Mouse (Mus musculus) gastrocnemius, postnatal 25 days (tissue): Measurements from ENCODE around the gene Emilin1. TPM values are rescaled to one million over a fixed set of nuclear protein-coding genes. Genes with fewer than 3 reads are reported as not detected.

Experiments used
- DNase-seq: peaks from one replicate; pipeline ENCODE4 v3.0.0; 2022
- total RNA-seq, 2 experiments: library from RNA; stranded (reverse); gene quantifications; 1 replicate in 1 of 2; 2 replicates in 1 of 2; pipeline ENCODE4 v1.2.3; 2021

The Emilin1 gene
- total RNA-seq, 2 experiments from 2014 or later, result 9.3 to 10.9 TPM

DNA sequence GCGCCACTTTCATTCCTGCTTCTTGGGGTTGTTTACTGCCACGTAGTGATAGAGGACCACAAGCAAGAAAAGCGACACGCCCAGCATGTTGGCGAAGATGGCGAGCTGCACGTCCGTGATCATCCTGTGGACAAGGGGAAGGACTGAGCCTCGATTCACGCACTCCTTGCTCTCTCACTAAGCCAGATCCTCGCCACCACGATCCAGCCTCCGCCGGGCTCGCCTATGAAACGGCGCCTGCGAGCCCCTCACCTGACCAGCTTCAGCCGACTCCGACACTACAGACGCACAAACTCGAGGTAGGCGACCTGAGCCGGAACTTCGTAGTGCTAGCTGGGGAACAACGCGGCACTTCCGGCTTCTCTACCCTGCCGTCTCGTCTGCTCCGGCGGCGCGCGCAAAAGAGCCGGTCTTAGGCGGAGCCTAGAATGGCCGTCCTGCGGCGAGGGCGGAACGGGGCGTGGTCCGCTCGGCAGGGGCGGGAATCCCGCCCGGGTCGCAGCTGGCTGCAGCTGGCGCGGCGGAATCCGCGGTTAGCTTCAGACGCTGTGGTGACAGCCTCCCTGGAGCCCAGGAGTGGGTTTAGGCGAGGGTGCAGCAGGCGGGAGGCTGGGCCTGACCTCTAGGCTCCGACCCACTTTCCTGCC, 5.7 kb upstream of the Emilin1 start, which contains the start of gene Ost4:
TSS of gene Ost4 (minus strand) at position 376 of the 647 bp plus-strand sequence.
- DNase-seq, result peak; percentile 95

DNA sequence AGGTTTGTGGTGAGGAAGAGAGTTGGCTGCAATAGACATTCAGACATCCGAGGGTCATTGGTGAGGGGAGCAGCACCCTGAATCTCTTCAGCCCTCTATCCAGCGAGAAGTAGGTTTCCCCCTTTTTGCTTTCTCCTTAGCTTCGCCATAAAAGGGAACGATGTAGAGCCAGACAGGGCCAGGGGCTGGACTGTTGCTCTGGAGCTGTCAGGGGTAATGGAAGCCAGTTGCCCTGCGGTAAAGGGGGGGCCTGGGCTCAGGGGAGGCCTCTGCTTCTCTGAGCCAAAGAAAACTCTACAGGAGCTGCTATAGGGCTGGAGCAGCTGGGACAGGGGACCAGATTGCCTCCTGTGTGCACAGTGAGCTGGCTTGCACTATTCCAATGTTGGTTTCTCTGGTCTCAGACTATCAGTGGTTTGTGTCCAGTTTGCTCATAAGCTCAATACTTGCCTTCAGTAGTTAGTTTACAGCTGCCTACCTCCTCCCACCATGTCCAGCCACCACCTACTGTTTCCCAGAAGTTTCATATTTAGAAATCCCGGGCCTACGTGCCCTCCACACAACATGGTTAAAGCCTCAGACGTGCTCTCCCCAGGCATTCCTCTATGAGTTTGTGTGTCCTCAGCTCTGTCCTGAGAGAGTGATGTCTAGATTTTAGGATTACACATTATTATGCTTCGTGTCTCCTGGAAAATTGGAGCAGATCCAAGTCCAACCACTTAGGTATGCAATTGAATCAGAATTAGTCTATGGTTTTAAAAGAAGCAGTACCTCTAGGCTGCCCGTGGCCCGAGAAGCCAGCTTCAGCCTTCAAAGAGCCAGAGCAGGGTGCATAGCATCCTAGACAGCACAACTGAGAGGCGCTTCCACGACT, 4.5 kb upstream of the Emilin1 start:
- DNase-seq, result no peak

DNA sequence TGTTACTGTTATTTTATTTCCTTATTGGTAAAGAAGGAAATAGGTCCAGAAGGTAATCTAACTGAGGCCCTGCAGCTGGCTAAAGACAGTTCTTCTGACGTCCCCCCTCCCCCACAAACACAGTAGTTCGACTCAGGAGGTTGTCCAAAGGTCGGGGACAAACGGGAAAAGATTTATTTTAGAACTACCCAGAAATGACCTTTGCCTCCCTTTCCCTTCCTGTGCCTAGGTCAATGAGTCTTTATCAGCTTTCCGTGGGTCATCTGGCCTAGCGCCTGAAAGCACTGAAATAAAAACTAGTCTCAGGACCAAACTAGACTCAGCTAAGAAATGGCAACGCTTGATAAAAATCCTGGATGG, 3.9 kb upstream of the Emilin1 start:
- DNase-seq, result no peak

DNA sequence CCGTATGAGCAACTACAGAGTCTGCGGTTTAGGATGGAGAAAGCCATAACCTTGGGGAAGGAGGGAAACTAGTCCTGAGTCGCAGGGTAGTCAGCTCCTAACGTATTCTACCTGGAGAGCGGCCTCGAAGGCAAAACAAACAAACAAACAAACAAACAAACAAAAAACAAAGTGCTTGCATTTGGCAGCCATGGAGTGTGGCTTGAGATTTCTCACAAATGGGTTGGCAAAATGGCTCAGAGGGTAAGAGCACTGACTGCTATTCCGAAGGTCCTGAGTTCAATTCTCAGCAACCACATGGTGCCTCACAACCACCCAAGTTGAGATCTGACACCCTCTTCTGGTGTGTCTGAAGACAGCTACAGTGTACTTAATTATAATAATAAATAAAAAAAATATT, 3.3 kb upstream of the Emilin1 start:
- DNase-seq, result no peak

DNA sequence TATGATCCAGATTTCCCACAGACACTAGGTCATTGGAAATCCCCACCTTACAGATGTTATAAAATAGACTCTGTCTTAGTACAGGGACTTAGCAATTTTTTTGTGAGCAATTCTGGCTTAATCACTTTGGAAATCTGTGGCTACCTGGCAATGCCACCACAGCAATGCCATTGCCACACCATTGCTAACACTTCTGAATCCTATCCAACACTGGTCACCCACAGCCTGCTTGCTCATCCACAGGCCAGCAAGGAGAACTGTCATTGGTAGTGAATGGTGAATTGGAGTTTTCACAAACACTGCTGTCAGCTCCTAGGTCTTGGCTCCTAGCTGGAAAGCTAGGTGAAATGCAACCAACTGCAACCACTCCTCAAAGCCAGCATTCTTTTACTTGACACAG, 2.7 kb upstream of the Emilin1 start:
- DNase-seq, result no peak

DNA sequence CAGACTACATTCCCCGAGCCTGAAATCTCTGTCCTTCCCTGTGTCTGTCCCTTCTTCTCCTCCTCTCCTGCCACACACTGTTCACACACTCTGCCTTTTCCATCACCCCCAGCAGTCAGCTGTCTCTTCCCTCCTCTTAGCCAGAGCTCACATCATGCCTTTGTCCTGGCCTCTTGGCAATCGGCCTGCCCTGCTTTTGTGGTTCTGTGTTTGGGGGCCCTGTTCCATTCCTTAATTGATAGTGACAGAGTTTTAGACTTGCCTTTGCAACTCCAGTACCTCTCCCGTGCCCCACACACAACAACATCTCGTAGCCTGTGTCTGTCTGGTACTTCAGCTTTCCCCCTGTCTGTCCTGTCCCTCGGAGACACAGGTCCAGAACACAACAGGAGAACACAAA, 1.0 kb upstream of the Emilin1 start:
- no peak for DNase-seq

DNA sequence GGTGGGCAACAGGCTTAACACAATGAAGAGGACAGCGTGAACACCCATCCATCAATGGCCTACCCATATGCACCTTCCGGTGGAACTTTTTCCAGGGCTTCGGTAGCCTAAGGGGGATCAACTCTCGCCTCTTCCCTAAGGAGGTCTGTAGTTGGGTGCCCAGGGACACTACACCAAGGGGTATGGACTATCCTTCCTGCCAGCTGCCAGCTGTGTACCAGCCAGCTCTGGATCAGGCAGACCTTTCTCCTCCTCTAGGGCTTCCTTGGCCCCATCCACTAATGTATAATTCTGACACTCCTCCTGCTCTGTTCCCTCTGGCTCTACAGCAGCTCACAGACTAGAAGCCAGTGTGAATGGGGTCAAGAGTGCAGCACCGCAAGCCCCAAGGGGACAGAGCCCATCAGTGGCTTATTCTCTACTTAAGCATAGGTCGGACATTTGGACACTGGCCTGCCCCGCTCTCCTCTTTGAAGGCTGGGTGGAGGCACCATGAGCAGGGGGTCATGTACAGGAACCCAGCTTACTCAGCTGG, 966 bp downstream of the Emilin1 start:
- DNase-seq, result no peak

DNA sequence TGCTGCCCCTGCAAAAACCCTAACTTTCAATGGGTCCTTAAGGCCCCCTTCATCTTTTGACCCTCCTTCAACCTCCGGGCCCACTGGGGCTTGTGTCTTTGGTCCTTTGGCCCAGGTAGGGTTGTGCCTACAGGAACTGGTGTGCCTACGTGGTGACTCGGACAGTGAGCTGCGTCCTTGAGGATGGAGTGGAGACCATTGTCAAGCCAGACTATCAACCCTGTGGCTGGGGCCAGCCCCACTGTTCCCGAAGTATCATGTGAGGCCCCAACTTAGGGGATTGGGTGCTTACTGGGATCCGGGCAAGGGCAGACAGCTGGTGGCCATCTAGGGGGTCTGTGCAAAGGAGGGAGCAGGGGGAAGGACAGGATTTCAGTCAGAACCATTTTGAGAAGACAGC, 1.6 kb downstream of the Emilin1 start:
- no peak for DNase-seq

DNA sequence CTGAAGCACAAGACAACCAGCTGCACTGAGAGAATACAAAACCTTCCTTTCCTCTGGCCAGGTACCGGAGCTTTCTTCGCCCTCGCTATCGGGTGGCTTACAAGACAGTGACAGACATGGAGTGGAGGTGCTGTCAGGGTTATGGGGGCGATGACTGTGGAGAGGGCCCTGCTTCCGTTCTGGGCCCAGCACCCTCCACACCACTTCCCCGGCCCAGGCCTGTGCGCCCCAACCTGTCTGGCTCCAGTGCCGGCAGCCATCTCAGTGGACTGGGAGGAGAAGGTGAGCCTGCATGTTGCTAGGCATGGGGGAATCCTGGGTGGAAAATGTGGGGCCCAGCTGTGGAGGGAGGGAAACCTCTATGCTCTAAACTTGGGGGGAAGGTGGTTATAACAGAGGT, 2.3 kb downstream of the Emilin1 start:
- no peak for DNase-seq

DNA sequence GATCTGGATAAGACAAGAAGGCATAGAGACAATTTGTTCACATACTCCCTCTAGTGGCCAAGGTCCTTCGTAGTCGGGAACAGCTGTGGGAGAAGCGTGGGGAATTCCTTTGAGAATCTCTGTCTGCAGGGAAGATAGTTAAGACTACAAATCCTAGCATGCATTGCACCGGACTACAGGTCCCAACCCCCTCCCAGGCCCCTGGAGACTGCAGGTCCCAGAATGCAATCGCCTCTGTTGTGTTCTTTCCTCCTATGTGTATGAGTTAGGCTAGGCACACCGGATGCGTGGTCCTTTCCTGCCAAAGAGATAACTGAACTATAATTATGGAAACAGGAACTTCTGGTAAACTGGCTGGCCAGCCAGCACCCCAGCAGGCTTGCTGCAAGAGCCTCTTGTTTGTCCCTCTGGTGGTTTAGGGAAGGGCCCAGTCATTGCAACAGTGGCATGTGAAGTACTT, 2.8 kb downstream of the Emilin1 start:
- DNase-seq, result peak; percentile 91

DNA sequence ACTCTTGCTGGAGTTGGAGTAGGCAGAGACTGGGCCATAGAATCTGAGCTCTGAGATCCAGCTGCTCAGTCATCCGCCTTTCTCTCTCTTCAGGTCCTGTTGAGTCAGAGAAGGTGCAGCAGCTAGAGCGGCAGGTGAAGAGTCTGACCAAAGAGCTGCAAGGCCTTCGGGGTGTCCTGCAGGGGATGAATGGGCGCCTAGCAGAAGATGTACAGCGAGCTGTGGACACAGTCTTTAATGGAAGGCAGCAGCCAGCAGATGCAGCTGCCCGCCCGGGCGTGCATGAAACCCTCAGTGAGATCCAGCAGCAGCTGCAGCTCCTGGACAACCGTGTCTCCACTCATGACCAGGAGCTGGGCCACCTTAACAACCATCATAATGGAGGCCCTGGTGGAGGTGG, 3.6 kb downstream of the Emilin1 start:
- DNase-seq, result no peak

DNA sequence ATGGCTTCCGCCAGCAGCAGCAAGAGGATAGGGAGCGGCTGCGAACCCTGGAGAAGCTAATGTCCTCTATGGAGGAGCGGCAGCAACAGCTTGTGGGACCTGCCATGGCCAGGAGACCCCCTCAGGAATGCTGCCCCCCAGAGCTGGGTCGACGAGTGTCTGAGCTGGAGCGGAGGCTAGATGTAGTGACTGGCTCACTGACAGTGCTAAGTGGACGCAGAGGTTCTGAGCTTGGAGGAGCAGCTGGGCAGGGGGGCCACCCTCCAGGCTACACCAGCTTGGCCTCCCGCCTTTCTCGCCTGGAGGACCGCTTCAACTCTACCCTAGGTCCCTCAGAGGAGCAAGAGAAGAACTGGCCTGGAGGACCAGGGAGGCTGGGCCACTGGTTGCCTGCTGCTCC, 4.1 kb downstream of the Emilin1 start:
- no peak for DNase-seq

DNA sequence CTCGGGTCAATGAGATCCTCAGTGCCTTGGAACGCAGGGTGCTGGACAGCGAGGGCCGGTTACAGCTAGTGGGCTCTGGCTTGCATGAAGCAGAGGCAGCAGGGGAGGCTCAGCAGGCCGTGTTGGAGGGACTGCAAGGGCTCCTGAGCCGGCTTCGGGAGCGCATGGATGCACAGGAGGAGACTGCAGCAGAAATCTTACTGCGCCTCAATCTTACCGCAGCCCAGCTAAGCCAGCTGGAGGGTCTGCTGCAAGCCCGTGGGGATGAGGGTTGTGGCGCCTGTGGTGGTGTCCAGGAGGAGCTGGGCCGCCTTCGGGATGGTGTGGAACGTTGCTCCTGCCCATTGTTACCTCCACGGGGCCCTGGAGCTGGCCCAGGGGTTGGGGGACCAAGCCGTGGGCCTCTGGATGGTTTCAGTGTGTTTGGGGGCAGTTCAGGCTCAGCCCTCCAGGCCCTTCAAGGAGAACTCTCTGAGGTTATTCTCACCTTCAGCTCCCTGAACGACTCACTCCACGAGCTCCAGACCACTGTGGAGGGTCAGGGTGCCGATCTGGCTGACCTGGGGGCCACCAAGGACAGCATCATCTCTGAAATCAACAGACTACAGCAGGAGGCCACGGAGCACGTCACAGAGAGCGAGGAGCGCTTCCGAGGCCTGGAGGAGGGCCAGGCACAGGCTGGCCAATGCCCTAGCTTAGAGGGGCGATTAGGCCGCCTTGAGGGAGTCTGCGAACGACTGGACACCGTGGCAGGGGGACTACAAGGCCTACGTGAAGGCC, 4.9 kb downstream of the Emilin1 start:
- DNase-seq, result no peak

DNA sequence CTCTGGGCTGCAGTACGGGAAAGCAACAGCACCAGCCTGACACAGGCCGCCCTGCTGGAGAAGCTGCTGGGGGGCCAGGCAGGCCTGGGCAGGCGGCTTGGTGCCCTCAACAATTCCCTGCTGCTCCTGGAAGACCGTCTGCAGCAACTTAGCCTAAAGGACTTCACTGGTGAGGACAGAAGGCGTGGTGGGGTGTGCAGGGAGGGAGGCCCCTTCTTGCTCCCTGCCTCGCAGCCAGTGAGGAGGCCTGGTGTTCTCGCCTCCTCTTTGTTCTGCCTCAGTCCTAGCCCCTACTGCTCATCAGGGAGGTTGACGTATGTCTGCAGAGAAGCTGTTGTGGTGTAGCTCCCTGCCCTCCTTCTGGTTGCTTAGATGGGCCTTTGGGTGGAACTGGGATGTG, 5.5 kb downstream of the Emilin1 start:
- DNase-seq, result no peak

DNA sequence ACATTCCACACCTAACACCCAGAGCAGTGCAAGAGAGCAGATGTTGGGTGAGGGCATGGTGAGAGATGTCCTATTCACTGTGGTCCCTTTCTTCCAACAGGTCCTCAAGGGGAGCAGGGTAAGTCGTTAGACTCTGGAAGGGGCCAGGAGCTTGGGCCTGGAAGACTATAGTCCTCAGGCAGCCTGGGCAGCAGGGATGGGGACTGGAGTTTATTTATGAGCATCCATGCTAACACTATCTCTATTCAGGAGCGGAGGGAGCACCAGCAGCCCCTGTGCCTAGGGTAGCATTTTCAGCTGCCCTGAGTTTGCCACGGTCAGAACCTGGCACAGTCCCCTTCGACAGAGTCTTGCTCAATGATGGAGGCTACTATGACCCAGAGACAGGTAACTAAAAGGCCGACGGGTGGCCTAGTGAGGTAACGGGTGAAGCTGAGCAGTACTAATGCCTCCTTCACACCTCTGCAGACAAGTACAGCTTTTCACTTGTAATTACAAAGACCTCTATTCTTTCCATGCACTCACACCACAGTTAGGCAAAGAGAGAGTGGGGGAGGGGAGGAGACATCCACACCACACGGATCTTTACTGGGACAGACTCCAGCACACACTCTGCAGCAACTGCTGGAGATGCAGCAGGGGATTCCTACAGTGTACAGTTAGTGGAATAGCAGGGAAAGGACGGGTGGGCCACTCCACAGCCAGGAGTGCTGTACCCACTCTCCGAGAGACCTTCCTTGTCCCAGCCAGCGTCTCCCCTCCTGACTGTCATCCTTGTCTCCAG, 6.8 kb downstream of the Emilin1 start:
- no peak for DNase-seq

DNA sequence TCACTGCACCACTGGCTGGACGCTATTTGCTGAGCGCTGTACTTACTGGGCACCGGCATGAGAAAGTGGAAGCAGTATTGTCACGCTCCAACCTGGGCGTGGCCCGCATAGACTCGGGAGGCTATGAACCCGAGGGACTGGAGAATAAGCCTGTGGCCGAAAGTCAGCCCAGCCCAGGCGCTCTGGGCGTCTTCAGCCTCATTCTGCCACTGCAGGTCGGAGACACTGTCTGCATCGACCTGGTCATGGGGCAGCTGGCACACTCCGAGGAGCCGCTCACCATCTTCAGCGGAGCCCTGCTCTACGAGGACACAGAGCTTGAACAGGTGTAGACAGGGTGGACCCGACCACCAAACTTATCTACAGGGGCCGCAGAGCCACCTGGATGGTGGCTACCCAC, 7.4 kb downstream of the Emilin1 start:
- DNase-seq, result no peak

DNA sequence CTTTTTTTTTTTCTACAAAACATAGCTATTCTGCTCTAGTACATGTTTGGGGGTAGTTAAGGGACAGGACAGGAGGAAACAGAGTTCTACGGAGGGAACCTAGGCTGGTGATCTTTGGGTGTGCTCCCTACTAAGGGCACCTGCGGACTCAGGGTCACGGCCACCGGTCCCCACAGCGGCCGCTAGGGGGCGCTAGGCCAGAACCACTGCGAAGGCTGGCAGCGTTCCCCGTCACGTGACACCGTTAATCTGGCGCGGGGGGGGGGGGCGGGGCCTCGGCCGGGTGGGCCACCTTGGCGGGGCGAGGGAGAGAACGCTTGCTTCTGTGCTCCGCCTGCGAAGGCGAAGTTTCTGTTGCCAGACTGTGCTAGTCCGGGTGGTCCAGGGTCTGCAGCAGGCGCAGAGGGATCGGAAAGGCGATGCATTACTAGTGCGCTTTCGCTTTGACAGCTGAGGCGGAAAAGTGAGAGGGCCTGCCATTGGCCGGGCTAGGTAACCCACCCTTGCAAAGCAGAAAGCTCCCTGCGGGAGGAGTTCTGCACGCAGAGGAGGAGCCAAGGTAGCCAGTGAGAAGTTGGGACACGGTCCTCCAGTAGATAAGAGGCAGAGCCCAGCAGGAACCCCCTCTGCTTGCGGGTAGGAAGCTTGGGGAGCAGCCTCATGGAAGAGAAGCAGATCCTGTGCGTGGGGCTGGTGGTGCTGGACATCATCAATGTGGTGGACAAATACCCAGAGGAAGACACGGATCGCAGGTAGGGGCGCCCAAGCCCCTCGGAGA, 8.2 kb downstream of the Emilin1 start, which contains the start of gene Khk:
TSS of gene Khk (plus strand) at position 176 of the 778 bp plus-strand sequence.
- peak; percentile 83 for DNase-seq

DNA sequence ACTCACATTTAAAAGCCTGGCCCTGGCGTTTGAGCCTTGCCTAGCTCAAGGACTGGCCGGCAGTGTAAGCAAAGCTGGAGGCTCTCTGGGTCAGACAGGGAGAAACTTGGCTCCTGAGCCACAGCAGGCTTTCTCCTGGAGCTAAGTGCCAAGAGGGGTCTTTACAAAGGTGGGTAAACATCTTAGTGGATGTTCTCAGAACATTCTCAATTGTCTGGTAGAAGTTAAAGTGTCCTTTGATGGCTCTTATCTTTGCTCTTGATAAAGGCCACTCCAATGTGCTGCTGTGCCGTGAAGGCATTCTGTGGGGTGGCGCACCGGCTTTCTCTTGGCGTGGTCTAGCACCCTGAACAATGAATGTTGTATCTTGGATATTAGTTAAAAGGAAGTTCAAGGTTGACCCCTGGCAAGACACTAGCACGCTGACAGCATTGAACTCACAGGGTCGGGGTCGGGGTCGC, 9.4 kb downstream of the Emilin1 start:
- no peak for DNase-seq

DNA sequence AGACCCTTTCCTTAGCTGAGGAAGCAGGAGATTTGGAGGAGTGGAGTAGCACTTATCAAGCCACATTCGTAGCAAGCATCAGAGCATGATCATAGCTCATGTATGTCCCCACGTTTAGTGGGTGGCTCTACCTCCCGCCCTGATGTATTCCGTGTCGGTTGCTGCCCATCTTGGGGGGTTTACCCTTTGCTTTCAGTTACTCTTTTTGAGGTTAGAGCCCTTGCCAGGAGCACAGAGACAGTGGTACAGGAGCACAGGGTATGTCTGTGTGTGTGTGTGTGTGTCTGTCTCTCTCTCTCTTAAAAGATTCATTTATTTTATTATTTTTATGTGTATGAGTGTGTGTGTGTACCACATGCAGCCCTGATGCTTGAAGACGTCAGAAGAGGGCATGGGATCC, 9.9 kb downstream of the Emilin1 start:
- DNase-seq, result no peak

DNA sequence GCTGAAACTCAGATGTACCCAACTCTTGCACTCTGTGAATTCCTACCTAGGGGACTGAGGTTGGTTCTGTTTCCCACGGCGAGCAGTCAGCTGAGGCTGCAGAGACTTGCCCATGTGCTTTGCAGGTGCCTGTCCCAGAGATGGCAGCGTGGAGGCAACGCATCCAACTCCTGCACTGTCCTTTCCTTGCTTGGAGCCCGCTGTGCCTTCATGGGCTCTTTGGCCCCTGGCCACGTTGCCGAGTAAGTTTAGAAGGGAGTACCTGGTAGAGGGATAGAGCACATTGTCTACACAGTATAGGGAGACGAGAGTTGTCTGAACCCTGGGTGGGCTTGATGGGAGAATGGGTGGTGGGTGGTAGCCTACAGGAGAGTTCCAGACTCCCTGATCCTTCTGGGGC, 11.4 kb downstream of the Emilin1 start:
- no peak for DNase-seq

DNA sequence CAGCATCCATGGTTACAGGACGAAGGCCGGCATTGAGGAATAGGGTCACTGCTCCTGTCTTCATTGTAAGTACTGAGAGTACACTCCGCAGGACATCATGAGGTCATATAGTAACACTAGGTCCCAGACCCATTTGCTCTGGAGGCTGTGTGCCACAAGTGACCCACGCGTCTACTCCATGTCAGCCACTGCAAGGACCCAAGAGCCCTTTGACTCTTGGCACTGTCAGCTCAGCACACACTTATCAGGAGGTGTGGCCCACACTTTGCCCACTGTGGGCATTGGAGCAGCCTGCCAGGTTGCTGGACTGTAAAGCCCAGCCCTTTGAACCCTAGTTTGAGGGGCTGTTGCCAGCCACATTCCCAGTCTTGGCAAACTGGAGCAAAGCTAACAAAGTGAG, 12.0 kb downstream of the Emilin1 start:
- DNase-seq, result no peak
